Mouse (Mus musculus): ENCODE results near the gene 4930415O20Rik.

DNA sequence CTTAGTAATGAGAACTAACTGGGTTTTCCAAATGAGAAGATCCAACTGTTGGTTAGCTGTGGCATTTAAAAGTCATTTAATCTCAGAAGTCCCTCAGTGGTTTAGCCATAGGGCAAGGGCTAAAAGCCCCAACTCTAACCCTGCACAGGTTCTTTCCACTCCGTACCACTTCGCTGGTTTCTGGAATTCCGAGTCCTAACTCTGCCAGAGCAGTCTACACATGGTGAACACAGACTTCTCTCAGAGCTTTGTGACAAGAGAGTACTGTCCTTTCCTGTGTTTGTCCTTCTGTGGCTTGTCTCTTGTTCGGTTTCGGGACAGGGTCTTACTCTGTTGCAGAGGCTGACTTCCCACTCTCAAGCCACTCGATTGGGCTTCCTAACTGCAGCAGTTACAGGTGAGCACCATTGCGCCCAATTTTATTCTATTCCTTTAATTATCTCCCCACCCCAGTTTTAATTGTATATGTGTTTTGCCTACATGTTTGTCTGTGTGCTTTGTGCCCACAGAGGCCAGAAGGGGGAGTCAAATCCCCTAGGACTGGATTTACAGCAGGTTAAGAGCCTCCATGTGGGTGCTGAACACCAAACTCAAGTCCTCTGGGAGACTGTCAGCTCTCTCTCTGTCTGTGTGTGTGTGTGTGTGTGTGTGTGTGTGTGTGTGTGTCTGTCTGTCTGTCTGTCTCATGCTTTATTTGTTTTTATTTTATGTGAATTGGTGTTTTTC lies 55.8 kb downstream of the 4930415O20Rik start:
- TF ChIP-seq CTCF (IDR thresholded peaks at IDR 0.05; ENCODE audit: low read depth, low read length) (no peak), POLR2A (IDR thresholded peaks at IDR 0.05; ENCODE audit: borderline replicate concordance, low read depth, low read length) (no peak)
